Mouse (Mus musculus) liver, embryonic 12.5 days (tissue): ENCODE measurements around the gene Misp. TPM values are rescaled to one million over a fixed set of nuclear protein-coding genes. Genes with fewer than 3 reads are reported as not detected.

Experiments used
- ATAC-seq: fragments of 200-750 bp; cut with Nextera tagmentation; 2 replicates; pipeline ENCODE4 v1.8.0; 2017; ENCODE audit warnings: moderate number of reproducible peaks, mild to moderate bottlenecking, moderate library complexity
- H3K27ac ChIP-seq: fragments of 300-500 bp; sonication (generic); 2 replicates; pipeline ENCODE4 v1.5.1; 2016; ENCODE audit warnings: mild to moderate bottlenecking
- H3K27me3 ChIP-seq: fragments of 300-500 bp; sonication (generic); replicated peaks from 2 replicates; pipeline ENCODE4 v1.6.1; 2016; ENCODE audit warnings: mild to moderate bottlenecking, moderate library complexity
- H3K36me3 ChIP-seq: fragments of 300-500 bp; sonication (generic); 2 replicates; pipeline ENCODE4 v1.6.1; 2016; ENCODE audit warnings: mild to moderate bottlenecking, moderate library complexity
- H3K4me1 ChIP-seq: fragments of 300-500 bp; sonication (generic); 2 replicates; pipeline ENCODE4 v1.6.1; 2016
- H3K4me2 ChIP-seq: fragments of 300-500 bp; sonication (generic); 2 replicates; pipeline ENCODE4 v1.6.1; 2016; ENCODE audit warnings: mild to moderate bottlenecking, moderate library complexity
- H3K4me3 ChIP-seq: fragments of 300-500 bp; sonication (generic); 2 replicates; pipeline ENCODE4 v1.5.1; 2016; ENCODE audit warnings: mild to moderate bottlenecking, moderate library complexity
- H3K9ac ChIP-seq: fragments of 300-500 bp; sonication (generic); 2 replicates; pipeline ENCODE4 v1.6.1; 2016; ENCODE audit warnings: mild to moderate bottlenecking, moderate library complexity
- H3K9me3 ChIP-seq: fragments of 300-500 bp; sonication (generic); replicated peaks from 2 replicates; pipeline ENCODE4 v1.6.1; 2016; ENCODE audit warnings: mild to moderate bottlenecking, moderate library complexity
- whole genome bisulfite sequencing: fragments of 180-500 bp; shearing (Covaris S2); methylation state at CpG from one replicate; pipeline ENCODE4 v1.1.7; 2016; ENCODE audit not compliant: insufficient replicate concordance; 5-methylcytosine and 5-hydroxymethylcytosine counted together
- polyA plus RNA-seq: library from polyadenylated mRNA; unstranded; fragments of >200 nt; fragmentation: Nextera tagmentation; extraction: Ambion mirVana; gene quantifications from 2 replicates; pipeline ENCODE4 v1.2.1, GENCODE M21; 2016

Gene Misp
- polyA plus RNA-seq, 1 experiment from 2014 or later = 0.54 TPM

DNA sequence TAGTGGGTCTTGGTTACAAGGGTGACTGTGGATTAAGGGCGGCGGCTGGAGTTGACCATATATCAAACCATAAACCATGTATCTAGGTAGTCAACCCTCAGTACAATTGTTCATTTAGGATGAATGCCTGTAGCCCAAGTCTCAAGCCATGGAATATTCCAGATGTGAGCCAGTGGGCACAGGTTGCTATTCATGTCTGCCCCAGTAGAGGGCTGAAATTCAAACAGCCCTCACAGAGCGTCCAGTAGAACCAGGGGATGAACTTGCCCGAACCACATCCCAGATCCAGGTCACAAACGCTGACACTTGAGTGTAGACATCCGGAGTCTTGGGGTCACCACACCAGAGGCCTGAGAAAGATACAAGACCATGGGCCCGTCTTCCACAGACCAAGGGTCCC lies 37.7 kb upstream of the Misp start:
- H3K4me3 ChIP-seq = no peak overlapping the region
- H3K9me3 ChIP-seq = no peaks in the 10 kb centered on the region
- no peak for ATAC-seq
- peaks cover 66% of the 10 kb centered on the region for H3K27me3 ChIP-seq
- no peak overlapping the region for H3K9ac ChIP-seq
- no peak overlapping the region for H3K4me2 ChIP-seq
- H3K36me3 ChIP-seq = no peaks in the 10 kb centered on the region
- no peak overlapping the region for H3K27ac ChIP-seq
- 49% methylated on average over 7 of the region's 7 CpGs for WGBS
- peaks cover 26% of the 10 kb centered on the region for H3K4me1 ChIP-seq

DNA sequence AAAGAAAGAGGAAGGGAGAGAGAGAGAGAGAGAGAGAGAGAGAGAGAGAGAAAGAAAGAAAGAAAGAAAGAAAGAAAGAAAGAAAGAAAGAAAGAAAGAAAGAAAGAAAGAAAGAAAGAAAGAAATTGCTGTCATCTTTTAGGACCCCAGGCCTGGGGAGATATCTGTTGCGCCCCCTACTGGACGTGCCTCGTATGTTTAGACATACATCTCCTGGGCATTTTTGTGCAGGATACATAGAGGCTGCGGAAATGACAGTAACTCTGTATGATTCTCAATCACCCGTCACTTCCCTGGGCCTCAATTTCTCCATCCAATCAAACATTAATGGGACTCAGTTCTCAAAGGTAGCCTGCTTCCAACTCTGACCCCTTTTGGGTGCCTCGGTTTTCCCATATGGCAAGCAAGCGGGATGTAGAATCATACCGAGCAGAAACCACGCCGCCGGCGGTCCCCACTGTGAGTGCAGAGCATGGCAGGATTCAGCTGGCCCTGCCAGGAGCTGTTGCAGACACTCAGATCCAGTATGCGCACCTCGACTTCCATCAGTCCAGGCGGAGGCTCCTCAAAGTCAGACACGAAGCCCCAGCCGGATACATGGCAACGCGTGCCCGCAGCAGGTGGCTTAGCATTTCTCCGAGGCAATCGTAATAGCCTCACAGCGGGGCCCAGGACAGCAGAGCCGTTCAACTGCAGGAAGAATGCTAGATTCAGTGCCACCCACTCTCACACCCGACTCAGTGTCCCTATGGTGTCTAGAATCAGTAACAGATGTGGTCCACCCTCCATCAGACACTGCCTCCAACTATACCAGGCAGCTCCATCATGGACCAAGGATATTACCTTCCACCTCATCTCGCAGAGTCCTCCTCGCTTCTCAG lies 36.6 kb upstream of the Misp start:
- no peaks in the 10 kb centered on the region for H3K36me3 ChIP-seq
- 39% methylated on average over 27 of the region's 27 CpGs for WGBS
- H3K9me3 ChIP-seq = no peaks in the 10 kb centered on the region
- ATAC-seq = no peak
- H3K4me1 ChIP-seq = peaks cover 33% of the 10 kb centered on the region
- H3K27ac ChIP-seq = no peak overlapping the region
- H3K4me3 ChIP-seq = no peak overlapping the region
- no peak overlapping the region for H3K9ac ChIP-seq
- no peak overlapping the region for H3K4me2 ChIP-seq
- H3K27me3 ChIP-seq = peaks cover 61% of the 10 kb centered on the region

GRCm38 (mm10) chr10:79788386-79789158 lies 32.2 kb upstream of the Misp start:
- H3K9ac ChIP-seq = no peak overlapping the region
- no peaks in the 10 kb centered on the region for H3K36me3 ChIP-seq
- no peak overlapping the region for H3K27ac ChIP-seq
- H3K9me3 ChIP-seq = no peaks in the 10 kb centered on the region
- no peak overlapping the region for H3K4me2 ChIP-seq
- 16% methylated on average over 7 of the region's 7 CpGs for WGBS
- ATAC-seq = no peak
- H3K4me1 ChIP-seq = peaks cover 15% of the 10 kb centered on the region
- H3K4me3 ChIP-seq = no peak overlapping the region
- H3K27me3 ChIP-seq = peaks cover 32% of the 10 kb centered on the region

DNA sequence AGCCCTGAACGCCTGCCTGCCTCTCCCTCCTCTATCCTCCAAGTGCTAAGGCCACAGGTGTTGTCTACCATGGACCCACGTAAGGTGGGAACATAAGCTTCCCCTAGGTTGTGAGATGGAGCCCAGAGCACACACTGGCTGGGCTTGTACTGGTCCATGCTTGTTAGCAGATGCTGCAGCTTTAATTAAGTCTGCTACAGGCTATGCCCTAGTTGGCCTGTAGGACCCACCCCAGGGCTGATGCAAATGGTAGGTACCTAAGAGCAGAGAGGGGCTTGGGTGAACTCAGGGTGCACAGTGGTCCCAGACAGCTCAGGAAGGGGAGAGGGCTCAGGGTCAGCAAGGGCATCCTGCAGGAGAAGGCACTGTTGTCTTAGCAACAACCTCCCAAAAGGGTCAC lies 31.2 kb upstream of the Misp start:
- Histone ChIP-seq H3K4me1 (peaks cover 25% of the 10 kb centered on the region), H3K36me3 (no peaks in the 10 kb centered on the region), H3K4me3 (no peak overlapping the region), H3K9ac (no peak overlapping the region), H3K4me2 (no peak overlapping the region), H3K27ac (no peak overlapping the region), H3K9me3 (no peaks in the 10 kb centered on the region), H3K27me3 (peaks cover 35% of the 10 kb centered on the region)
- ATAC-seq = no peak
- 43% methylated on average over 2 of the region's 2 CpGs for WGBS

- WGBS = 63% methylated on average over 4 of the region's 4 CpGs
- Histone ChIP-seq H3K4me1 (peaks cover 35% of the 10 kb centered on the region), H3K36me3 (no peaks in the 10 kb centered on the region), H3K9me3 (no peaks in the 10 kb centered on the region), H3K27me3 (peaks cover 30% of the 10 kb centered on the region), H3K9ac (no peak within 1 kb of the TSS), H3K4me2 (no peak within 1 kb of the TSS), H3K27ac (no peak within 1 kb of the TSS), H3K4me3 (no peak within 1 kb of the TSS)
- no peak for ATAC-seq
Measured at GRCm38 (mm10) chr10:79790861-79791260, 29.9 kb upstream of the Misp start, which contains the start of gene Prss57. TSS of gene Prss57 (minus strand) at chr10:79790961.

GRCm38 (mm10) chr10:79792339-79793040 lies 28.3 kb upstream of the Misp start:
- H3K27ac ChIP-seq = no peak overlapping the region
- 0 out of 2 replicates have a peak overlapping the region, but pooled peaks have one; percentile 89 for H3K4me2 ChIP-seq
- H3K9ac ChIP-seq = no peak overlapping the region
- WGBS = 68% methylated on average over 5 of the region's 5 CpGs
- ATAC-seq = no peak
- H3K36me3 ChIP-seq = no peaks in the 10 kb centered on the region
- no peaks in the 10 kb centered on the region for H3K9me3 ChIP-seq
- peaks cover 51% of the 10 kb centered on the region for H3K4me1 ChIP-seq
- peaks cover 26% of the 10 kb centered on the region for H3K27me3 ChIP-seq
- H3K4me3 ChIP-seq = no peak overlapping the region

- peaks cover 24% of the 10 kb centered on the region for H3K27me3 ChIP-seq
- H3K4me1 ChIP-seq = peaks cover 58% of the 10 kb centered on the region
- WGBS = 5% methylated on average over 51 of the region's 51 CpGs
Measured at GRCm38 (mm10) chr10:79793051-79793737, 27.6 kb upstream of the Misp start, which contains the start of gene Palm. TSS of gene Palm (plus strand) at chr10:79793572.

DNA sequence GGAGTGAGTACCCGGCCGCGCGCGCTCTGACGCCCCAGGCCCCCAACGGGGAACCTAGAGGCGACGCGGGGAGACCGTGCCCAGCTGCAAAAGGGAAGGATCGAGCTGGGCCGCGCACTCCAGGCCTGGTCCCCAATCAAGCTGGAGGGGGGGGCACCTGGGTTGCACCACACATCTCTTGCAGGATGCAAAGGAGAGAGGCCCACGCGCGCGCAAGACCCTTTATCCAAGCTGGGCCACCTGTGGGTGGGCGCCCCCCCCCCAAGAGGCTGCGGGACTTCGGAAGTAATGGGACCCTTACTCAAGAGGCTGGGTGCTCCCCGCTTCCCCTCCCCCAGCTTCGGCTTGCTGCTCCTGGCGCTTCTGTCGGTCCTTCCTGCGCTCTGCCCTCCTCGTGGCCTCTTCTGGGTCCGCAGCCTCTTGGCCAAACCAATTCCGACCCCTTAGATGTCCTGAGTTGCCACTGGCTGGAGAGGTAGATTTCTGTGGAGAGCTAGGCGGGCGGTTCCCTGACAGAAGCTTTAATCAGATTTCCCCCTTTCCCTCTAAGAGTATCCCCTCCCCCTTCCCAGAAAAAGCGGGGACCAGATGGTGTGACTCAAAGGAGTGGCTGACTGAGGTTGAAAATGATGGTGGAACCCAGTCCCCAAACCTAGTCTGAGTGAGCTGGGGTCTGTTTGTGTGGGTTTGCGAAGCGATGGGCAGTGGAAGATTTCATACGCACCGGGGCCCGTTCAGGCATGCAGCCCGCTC lies 26.9 kb upstream of the Misp start:
- Histone ChIP-seq H3K9me3 (no peaks in the 10 kb centered on the region), H3K27ac (0 out of 2 replicates have a peak overlapping the region, but pooled peaks have one; percentile 3), H3K9ac (peak overlapping the region; percentile 74), H3K4me1 (peaks cover 61% of the 10 kb centered on the region), H3K27me3 (peaks cover 20% of the 10 kb centered on the region), H3K4me2 (peak overlapping the region; percentile 89), H3K36me3 (no peaks in the 10 kb centered on the region), H3K4me3 (peak overlapping the region; percentile 66)
- 10% methylated on average over 38 of the region's 38 CpGs for WGBS
- ATAC-seq = peak; percentile 19; the same call in 1 of the 2 replicates

More at GRCm38 (mm10) chr10:79793051-79793737, 27.6 kb upstream of the Misp start, which contains the start of gene Palm:
- H3K9ac ChIP-seq = peak within 1 kb of the TSS; percentile 74
- peak; percentile 18; the same call in 1 of the 2 replicates for ATAC-seq
- H3K4me2 ChIP-seq = peak within 1 kb of the TSS; percentile 89
- no peaks in the 10 kb centered on the region for H3K9me3 ChIP-seq
- 0 out of 2 replicates have a peak within 1 kb of the TSS, but pooled peaks have one; percentile 3 for H3K27ac ChIP-seq
- no peaks in the 10 kb centered on the region for H3K36me3 ChIP-seq
- H3K4me3 ChIP-seq = peak within 1 kb of the TSS; percentile 66

GRCm38 (mm10) chr10:79794491-79794931 lies 26.3 kb upstream of the Misp start:
- Histone ChIP-seq H3K36me3 (no peaks in the 10 kb centered on the region), H3K4me1 (peaks cover 63% of the 10 kb centered on the region), H3K4me2 (peak overlapping the region; percentile 89), H3K27me3 (peaks cover 18% of the 10 kb centered on the region), H3K4me3 (peak overlapping the region; percentile 66; the same call in 1 of the 2 replicates), H3K9me3 (no peaks in the 10 kb centered on the region), H3K27ac (0 out of 2 replicates have a peak overlapping the region, but pooled peaks have one; percentile 3), H3K9ac (peak overlapping the region; percentile 74; the same call in 1 of the 2 replicates)
- no peak for ATAC-seq
- 29% methylated on average over 10 of the region's 10 CpGs for WGBS

DNA sequence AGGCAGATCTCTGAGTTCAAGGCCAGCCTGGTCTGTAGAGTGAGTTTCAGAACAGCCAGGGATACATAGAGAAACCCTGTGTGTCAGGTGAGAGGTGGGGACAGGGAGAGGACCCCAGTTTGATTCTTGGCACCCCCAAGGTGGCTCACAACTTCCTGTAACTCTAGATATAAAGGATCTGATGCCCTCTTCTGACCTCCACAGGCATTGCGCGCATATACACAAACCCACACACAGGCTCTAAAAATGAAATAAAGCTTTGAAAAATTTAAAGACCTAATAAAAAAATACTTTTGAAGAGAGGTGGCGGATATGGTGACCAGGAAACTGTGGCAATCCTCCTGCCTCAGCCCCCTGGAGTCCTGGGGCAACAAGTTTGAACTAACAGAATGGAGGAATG lies 24.9 kb upstream of the Misp start:
- H3K4me1 ChIP-seq = peaks cover 65% of the 10 kb centered on the region
- ATAC-seq = no peak
- no peak overlapping the region for H3K4me3 ChIP-seq
- H3K9ac ChIP-seq = no peak overlapping the region
- H3K27ac ChIP-seq = no peak overlapping the region
- no peaks in the 10 kb centered on the region for H3K9me3 ChIP-seq
- H3K36me3 ChIP-seq = no peaks in the 10 kb centered on the region
- 85% methylated on average over 3 of the region's 3 CpGs for WGBS
- no peak overlapping the region for H3K4me2 ChIP-seq
- peaks cover 14% of the 10 kb centered on the region for H3K27me3 ChIP-seq
